Mouse (Mus musculus) spleen, adult 2 months (tissue): ENCODE data around the gene Slc22a23. TPM values are rescaled to one million over a fixed set of nuclear protein-coding genes. Genes with fewer than 3 reads are reported as not detected.

Source experiments
- DNase-seq, 2 experiments: peaks; one replicate each; pipeline versions ENCODE4 v3.0.0 to v3.0.0-alpha.2; 2012 to 2021; ENCODE audit warnings: low spot score in 2 of 2, low read depth in 1 of 2
- H3K27ac ChIP-seq: fragments of 200-500 bp; 2 replicates; pipeline ENCODE4 v1.5.1; 2012; ENCODE audit warnings: low read length, inconsistent platforms; ENCODE audit not compliant: insufficient read depth
- H3K27me3 ChIP-seq: fragments of 200-500 bp; 2 replicates; pipeline ENCODE4 v1.6.1; 2012; ENCODE audit warnings: mild to moderate bottlenecking, moderate library complexity, low read length, inconsistent platforms; ENCODE audit not compliant: control insufficient read depth, insufficient read depth
- H3K36me3 ChIP-seq: fragments of 200-500 bp; 2 replicates; pipeline ENCODE4 v1.6.1; 2012; ENCODE audit warnings: mild to moderate bottlenecking, low read length, inconsistent platforms; ENCODE audit not compliant: control insufficient read depth, insufficient read depth
- H3K4me1 ChIP-seq: fragments of 200-500 bp; 2 replicates; pipeline ENCODE4 v1.6.1; 2011; ENCODE audit warnings: inconsistent platforms; ENCODE audit not compliant: control insufficient read depth, insufficient read depth, insufficient read length
- H3K4me3 ChIP-seq: fragments of 200-500 bp; 2 replicates; pipeline ENCODE4 v1.5.1; 2011; ENCODE audit warnings: mild to moderate bottlenecking, inconsistent platforms; ENCODE audit not compliant: insufficient read depth, insufficient read length; ENCODE audit errors: extremely low read depth
- CTCF ChIP-seq: fragments of 200-500 bp; IDR thresholded peaks from 2 replicates; pipeline ENCODE4 v1.5.1; 2011; ENCODE audit warnings: mild to moderate bottlenecking, inconsistent platforms; ENCODE audit not compliant: insufficient read depth, insufficient read length, insufficient replicate concordance; ENCODE audit errors: extremely low read depth
- POLR2A ChIP-seq: fragments of 200-500 bp; IDR thresholded peaks from 2 replicates; pipeline ENCODE4 v1.6.1; 2011; ENCODE audit warnings: low read depth, low read length, inconsistent platforms
- WGBS: fragments of 180-500 bp; shearing (Covaris S2); methylation state at CpG from one replicate; pipeline ENCODE4 v1.1.7; 2018; 5-methylcytosine and 5-hydroxymethylcytosine counted together
- polyA plus RNA-seq: library from polyadenylated mRNA; depleted of rRNA; stranded (reverse); fragments of >200 nt; gene quantifications from 2 replicates; pipeline ENCODE4 v1.2.3, GENCODE M21; 2012

Gene Slc22a23
- polyA plus RNA-seq, 1 experiment = 10.0 TPM

GRCm38 (mm10) chr13:34301585-34301984 lies 43.4 kb downstream of the Slc22a23 start:
- no peak for TF ChIP-seq POLR2A
- TF ChIP-seq CTCF = no peak
- H3K27me3 ChIP-seq = no peaks in the 10 kb centered on the region
- H3K36me3 ChIP-seq = no peaks in the 10 kb centered on the region; the same call in 1 of the 2 replicates
- H3K4me1 ChIP-seq = no peaks in the 10 kb centered on the region
- 83% methylated on average over 3 of the region's 3 CpGs for WGBS
- H3K4me3 ChIP-seq = no peak overlapping the region
- DNase-seq = no peak
- H3K27ac ChIP-seq = no peak overlapping the region

- H3K27ac ChIP-seq = no peak overlapping the region
- no peak for DNase-seq
These were observed 45.3 kb downstream of the Slc22a23 start for GRCm38 (mm10) chr13:34299351-34300333.

GRCm38 (mm10) chr13:34298674-34299073 lies 46.3 kb downstream of the Slc22a23 start:
- TF ChIP-seq POLR2A (no peak), CTCF (no peak)
- H3K36me3 ChIP-seq = no peaks in the 10 kb centered on the region; the same call in 1 of the 2 replicates
- H3K27ac ChIP-seq = no peak overlapping the region
- no peaks in the 10 kb centered on the region for H3K4me1 ChIP-seq
- 95% methylated on average over 5 of the region's 5 CpGs for WGBS
- H3K27me3 ChIP-seq = no peaks in the 10 kb centered on the region
- H3K4me3 ChIP-seq = no peak overlapping the region
- DNase-seq = no peak

More at GRCm38 (mm10) chr13:34299351-34300333, 45.3 kb downstream of the Slc22a23 start:
- Histone ChIP-seq H3K4me1 (no peaks in the 10 kb centered on the region), H3K36me3 (no peaks in the 10 kb centered on the region; the same call in 1 of the 2 replicates), H3K27me3 (no peaks in the 10 kb centered on the region), H3K4me3 (no peak overlapping the region)
- TF ChIP-seq POLR2A (no peak), CTCF (no peak)
- 84% methylated on average over 7 of the region's 7 CpGs for WGBS

DNA sequence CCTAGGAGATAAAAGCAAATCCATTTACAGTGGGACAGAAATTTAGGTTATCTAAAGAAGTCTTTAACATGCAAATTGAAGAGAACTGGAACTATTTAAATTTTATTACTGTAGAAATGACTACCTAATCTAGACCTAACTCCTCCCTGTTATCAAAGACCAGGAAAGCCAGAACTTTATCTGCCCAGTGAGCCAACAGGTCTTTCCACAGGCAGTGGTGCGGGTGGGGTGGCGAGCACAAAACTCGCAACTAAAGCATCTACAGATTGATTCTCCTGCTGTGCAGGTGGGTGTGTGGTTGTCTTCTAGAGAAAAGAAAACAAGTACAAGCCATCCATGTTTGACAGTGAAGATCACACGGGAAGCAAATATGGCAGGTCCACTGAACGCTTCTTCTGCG lies 46.9 kb downstream of the Slc22a23 start:
- 91% methylated on average over 6 of the region's 6 CpGs for WGBS
- Histone ChIP-seq H3K4me3 (no peak overlapping the region), H3K27ac (no peak overlapping the region), H3K36me3 (no peaks in the 10 kb centered on the region; the same call in 1 of the 2 replicates), H3K4me1 (no peaks in the 10 kb centered on the region), H3K27me3 (no peaks in the 10 kb centered on the region)
- no peak for TF ChIP-seq CTCF
- no peak for TF ChIP-seq POLR2A
- DNase-seq = no peak

GRCm38 (mm10) chr13:34295787-34296435 lies 49.1 kb downstream of the Slc22a23 start:
- Histone ChIP-seq H3K36me3 (no peaks in the 10 kb centered on the region), H3K27me3 (no peaks in the 10 kb centered on the region), H3K27ac (no peak overlapping the region), H3K4me1 (no peaks in the 10 kb centered on the region), H3K4me3 (no peak overlapping the region)
- 91% methylated on average over 12 of the region's 12 CpGs for WGBS
- DNase-seq = no peak
- TF ChIP-seq CTCF = no peak
- TF ChIP-seq POLR2A = no peak

- H3K27me3 ChIP-seq = no peaks in the 10 kb centered on the region
- no peaks in the 10 kb centered on the region for H3K36me3 ChIP-seq
- TF ChIP-seq CTCF = no peak
- TF ChIP-seq POLR2A = no peak
- no peak for DNase-seq
- H3K27ac ChIP-seq = no peak overlapping the region
- no peak overlapping the region for H3K4me3 ChIP-seq
- H3K4me1 ChIP-seq = peaks cover 4% of the 10 kb centered on the region; the same call in 1 of the 2 replicates
- WGBS = 85% methylated on average over 4 of the region's 4 CpGs
These were observed 50.8 kb downstream of the Slc22a23 start for GRCm38 (mm10) chr13:34294212-34294611.
